Mouse (Mus musculus): ENCODE data around the gene Cacnb1. TPM values are rescaled to one million over a fixed set of nuclear protein-coding genes. Genes with fewer than 3 reads are reported as not detected.

Cacnb1 gene
- polyA plus RNA-seq, 1 experiment = 163 TPM

- Histone ChIP-seq H3K36me3 (ENCODE audit: control insufficient read depth, insufficient read depth) (peaks cover 6% of the 10 kb centered on the region), H3K79me2 (ENCODE audit: control insufficient read depth, insufficient read depth) (no peaks in the 10 kb centered on the region), H3K4me3 (no peak overlapping the region), H3K27me3 (ENCODE audit: control insufficient read depth, insufficient read depth, insufficient read length) (no peaks in the 10 kb centered on the region), H3K4me2 (ENCODE audit: low read depth) (no peak overlapping the region), H3ac (ENCODE audit: control insufficient read depth, insufficient read length) (no peak overlapping the region)
- TF ChIP-seq TCF12 (IDR thresholded peaks at IDR 0.05; ENCODE audit: insufficient read depth, poor library complexity, severe bottlenecking) = no peak
- TF ChIP-seq REST (IDR thresholded peaks at IDR 0.05; ENCODE audit: insufficient read depth, insufficient read length) = no peak
- peak in 1 of 3 experiments; percentile 62 for TF ChIP-seq MYOG (IDR thresholded peaks at IDR 0.05; ENCODE audit: control insufficient read depth in 1 of 3, insufficient read depth in 1 of 3, insufficient read length in 2 of 3, low read depth in 2 of 3)
- peak; percentile 69 for TF ChIP-seq POLR2AphosphoS2 (IDR thresholded peaks at IDR 0.05; ENCODE audit: insufficient read length, low read depth)
- TF ChIP-seq CEBPB (IDR thresholded peaks at IDR 0.05; ENCODE audit: insufficient read depth, poor library complexity, severe bottlenecking) = no peak
- TF ChIP-seq POLR2A (IDR thresholded peaks at IDR 0.05; ENCODE audit: insufficient read length, low read depth) = peak; percentile 35
- no peak for TF ChIP-seq SRF (IDR thresholded peaks at IDR 0.05; ENCODE audit: control insufficient read depth, insufficient read length, low read depth)
- no peak for TF ChIP-seq TCF3 (IDR thresholded peaks at IDR 0.05; ENCODE audit: insufficient read length, low read depth)
- TF ChIP-seq USF1 (IDR thresholded peaks at IDR 0.05; ENCODE audit: low read depth) = no peak
- TF ChIP-seq MYOD1 (IDR thresholded peaks at IDR 0.05; ENCODE audit: control insufficient read depth in 1 of 3, insufficient read length in 2 of 3, low read depth in 2 of 3) = peak in 1 of 3 experiments; percentile 24
- TF ChIP-seq MAX (IDR thresholded peaks at IDR 0.05; ENCODE audit: low read depth) = no peak
These were observed 21.4 kb downstream of the Cacnb1 start for GRCm38 (mm10) chr11:98001351-98001824.

- Histone ChIP-seq H3ac (ENCODE audit: control insufficient read depth, insufficient read length) (no peak overlapping the region), H3K4me2 (ENCODE audit: low read depth) (no peak overlapping the region), H3K79me2 (ENCODE audit: control insufficient read depth, insufficient read depth) (no peaks in the 10 kb centered on the region), H3K4me3 (no peak overlapping the region), H3K36me3 (ENCODE audit: control insufficient read depth, insufficient read depth) (no peaks in the 10 kb centered on the region), H3K27me3 (ENCODE audit: control insufficient read depth, insufficient read depth, insufficient read length) (no peaks in the 10 kb centered on the region)
- TF ChIP-seq MYOD1 (IDR thresholded peaks at IDR 0.05; ENCODE audit: control insufficient read depth in 1 of 3, insufficient read length in 2 of 3, low read depth in 2 of 3) = peak in 2 of 3 experiments; percentile 20 to 60
- TF ChIP-seq POLR2AphosphoS2 (IDR thresholded peaks at IDR 0.05; ENCODE audit: insufficient read length, low read depth) = peak; percentile 78
- peak in 1 of 3 experiments; percentile 77 for TF ChIP-seq MYOG (IDR thresholded peaks at IDR 0.05; ENCODE audit: control insufficient read depth in 1 of 3, insufficient read depth in 1 of 3, insufficient read length in 2 of 3, low read depth in 2 of 3)
- TF ChIP-seq E2F4 (IDR thresholded peaks at IDR 0.05; ENCODE audit: insufficient read depth) = no peak
These were observed 22.3 kb downstream of the Cacnb1 start for GRCm38 (mm10) chr11:98000378-98001140.

GRCm38 (mm10) chr11:97999748-98000147 is 23.1 kb downstream of the Cacnb1 start:
- TF ChIP-seq MYOG (IDR thresholded peaks at IDR 0.05; ENCODE audit: control insufficient read depth in 1 of 3, insufficient read depth in 1 of 3, insufficient read length in 2 of 3, low read depth in 2 of 3) (peak in 1 of 3 experiments; percentile 66), POLR2AphosphoS2 (IDR thresholded peaks at IDR 0.05; ENCODE audit: insufficient read length, low read depth) (peak; percentile 95), TCF3 (IDR thresholded peaks at IDR 0.05; ENCODE audit: insufficient read length, low read depth) (no peak), USF1 (IDR thresholded peaks at IDR 0.05; ENCODE audit: low read depth) (no peak), REST (IDR thresholded peaks at IDR 0.05; ENCODE audit: insufficient read depth, insufficient read length) (no peak), TCF12 (IDR thresholded peaks at IDR 0.05; ENCODE audit: insufficient read depth, poor library complexity, severe bottlenecking) (no peak), E2F4 (IDR thresholded peaks at IDR 0.05; ENCODE audit: insufficient read depth) (no peak), MAX (IDR thresholded peaks at IDR 0.05; ENCODE audit: low read depth) (no peak), POLR2A (IDR thresholded peaks at IDR 0.05; ENCODE audit: insufficient read length, low read depth) (peak; percentile 30), CEBPB (IDR thresholded peaks at IDR 0.05; ENCODE audit: insufficient read depth, poor library complexity, severe bottlenecking) (no peak), SRF (IDR thresholded peaks at IDR 0.05; ENCODE audit: control insufficient read depth, insufficient read length, low read depth) (no peak), MYOD1 (IDR thresholded peaks at IDR 0.05; ENCODE audit: control insufficient read depth in 1 of 3, insufficient read length in 2 of 3, low read depth in 2 of 3) (peak in 1 of 3 experiments; percentile 60)
- H3K36me3 ChIP-seq (ENCODE audit: control insufficient read depth, insufficient read depth) = no peaks in the 10 kb centered on the region
- no peaks in the 10 kb centered on the region for H3K79me2 ChIP-seq (ENCODE audit: control insufficient read depth, insufficient read depth)
- H3K4me3 ChIP-seq = no peak overlapping the region
- no peak overlapping the region for H3K4me2 ChIP-seq (ENCODE audit: low read depth)
- H3K27me3 ChIP-seq (ENCODE audit: control insufficient read depth, insufficient read depth, insufficient read length) = no peaks in the 10 kb centered on the region
- H3ac ChIP-seq (ENCODE audit: control insufficient read depth, insufficient read length) = no peak overlapping the region

- H3K27me3 ChIP-seq (ENCODE audit: control insufficient read depth, insufficient read depth, insufficient read length) = no peaks in the 10 kb centered on the region
These were observed 23.8 kb downstream of the Cacnb1 start for GRCm38 (mm10) chr11:97998898-97999608.

More at GRCm38 (mm10) chr11:97998898-97999608, 23.8 kb downstream of the Cacnb1 start:
- Histone ChIP-seq H3K4me2 (ENCODE audit: low read depth) (no peak overlapping the region), H3K4me3 (no peak overlapping the region), H3K79me2 (ENCODE audit: control insufficient read depth, insufficient read depth) (no peaks in the 10 kb centered on the region), H3ac (ENCODE audit: control insufficient read depth, insufficient read length) (no peak overlapping the region), H3K36me3 (ENCODE audit: control insufficient read depth, insufficient read depth) (no peaks in the 10 kb centered on the region)
- TF ChIP-seq CEBPB (IDR thresholded peaks at IDR 0.05; ENCODE audit: insufficient read depth, poor library complexity, severe bottlenecking) (no peak), MAX (IDR thresholded peaks at IDR 0.05; ENCODE audit: low read depth) (no peak), POLR2AphosphoS2 (IDR thresholded peaks at IDR 0.05; ENCODE audit: insufficient read length, low read depth) (peak; percentile 93), REST (IDR thresholded peaks at IDR 0.05; ENCODE audit: insufficient read depth, insufficient read length) (no peak), POLR2A (IDR thresholded peaks at IDR 0.05; ENCODE audit: insufficient read length, low read depth) (peak; percentile 10), MYOD1 (IDR thresholded peaks at IDR 0.05; ENCODE audit: control insufficient read depth in 1 of 3, insufficient read length in 2 of 3, low read depth in 2 of 3) (no peak), TCF3 (IDR thresholded peaks at IDR 0.05; ENCODE audit: insufficient read length, low read depth) (no peak), TCF12 (IDR thresholded peaks at IDR 0.05; ENCODE audit: insufficient read depth, poor library complexity, severe bottlenecking) (no peak), SRF (IDR thresholded peaks at IDR 0.05; ENCODE audit: control insufficient read depth, insufficient read length, low read depth) (no peak), USF1 (IDR thresholded peaks at IDR 0.05; ENCODE audit: low read depth) (peak; percentile 17), MYOG (IDR thresholded peaks at IDR 0.05; ENCODE audit: control insufficient read depth in 1 of 3, insufficient read depth in 1 of 3, insufficient read length in 2 of 3, low read depth in 2 of 3) (no peak), E2F4 (IDR thresholded peaks at IDR 0.05; ENCODE audit: insufficient read depth) (no peak)
